Mouse (Mus musculus): ENCODE measurements at regions not wholly inside any gene's neighbourhood (a gene's known extent, or its start where the extent isn't known, plus 50 kb on each side); places are given as distances from the start of the nearest gene placed in this dataset.

GRCm38 (mm10) chr7:136048925-136049586, 332.9 kb upstream of the Mki67 start:
- DNase-seq (ENCODE audit: low read depth, low spot score), result no peak

GRCm38 (mm10) chr7:136049587-136049930, 333.4 kb upstream of the Mki67 start:
- DNase-seq (ENCODE audit: low read depth, low spot score), result no peak

GRCm38 (mm10) chr7:136050116-136050515, 334.0 kb upstream of the Mki67 start:
- no peak for DNase-seq (ENCODE audit: low read depth, low spot score)

GRCm38 (mm10) chr7:136056876-136057484, 340.8 kb upstream of the Mki67 start:
- no peak for DNase-seq (ENCODE audit: low read depth, low spot score)

GRCm38 (mm10) chr7:136058319-136058718, 342.2 kb upstream of the Mki67 start:
- no peak for DNase-seq (ENCODE audit: low read depth, low spot score)

- DNase-seq (ENCODE audit: low read depth, low spot score), result peak; percentile 79
Observed at GRCm38 (mm10) chr7:136058751-136059681, 342.9 kb upstream of the Mki67 start.

- DNase-seq (ENCODE audit: low read depth, low spot score), result peak; percentile 58
Observed at GRCm38 (mm10) chr7:136059896-136060295, 343.7 kb upstream of the Mki67 start.

GRCm38 (mm10) chr7:136060339-136061073, 344.3 kb upstream of the Mki67 start:
- DNase-seq (ENCODE audit: low read depth, low spot score), result peak; percentile 53

GRCm38 (mm10) chr7:136062658-136063057, 346.5 kb upstream of the Mki67 start:
- no peak for DNase-seq (ENCODE audit: low read depth, low spot score)

- no peak for DNase-seq (ENCODE audit: low read depth, low spot score)
Observed at GRCm38 (mm10) chr7:136065038-136065678, 349.0 kb upstream of the Mki67 start.

GRCm38 (mm10) chr7:136065679-136066055, 349.5 kb upstream of the Mki67 start:
- DNase-seq (ENCODE audit: low read depth, low spot score), result no peak

- no peak for DNase-seq (ENCODE audit: low read depth, low spot score)
Observed at GRCm38 (mm10) chr7:136070881-136071280, 354.7 kb upstream of the Mki67 start.

GRCm38 (mm10) chr7:136071331-136071730, 355.2 kb upstream of the Mki67 start:
- no peak for DNase-seq (ENCODE audit: low read depth, low spot score)

- no peak for DNase-seq (ENCODE audit: low read depth, low spot score)
Observed at GRCm38 (mm10) chr7:136073265-136073799, 357.2 kb upstream of the Mki67 start.

GRCm38 (mm10) chr7:136074043-136074442, 357.9 kb upstream of the Mki67 start:
- no peak for DNase-seq (ENCODE audit: low read depth, low spot score)

- DNase-seq (ENCODE audit: low read depth, low spot score), result peak; percentile 54
Observed at GRCm38 (mm10) chr7:136081534-136082252, 365.5 kb upstream of the Mki67 start.

- no peak for DNase-seq (ENCODE audit: low read depth, low spot score)
Observed at GRCm38 (mm10) chr7:136082253-136082867, 366.2 kb upstream of the Mki67 start.

GRCm38 (mm10) chr7:136083005-136083404, 366.8 kb upstream of the Mki67 start:
- no peak for DNase-seq (ENCODE audit: low read depth, low spot score)

GRCm38 (mm10) chr7:136083571-136084342, 367.6 kb upstream of the Mki67 start:
- DNase-seq (ENCODE audit: low read depth, low spot score), result no peak

All from forelimb bud, embryonic 11.5 days (tissue).